Mouse (Mus musculus): ENCODE results near the gene Rxfp2.

Gene Rxfp2

DNA sequence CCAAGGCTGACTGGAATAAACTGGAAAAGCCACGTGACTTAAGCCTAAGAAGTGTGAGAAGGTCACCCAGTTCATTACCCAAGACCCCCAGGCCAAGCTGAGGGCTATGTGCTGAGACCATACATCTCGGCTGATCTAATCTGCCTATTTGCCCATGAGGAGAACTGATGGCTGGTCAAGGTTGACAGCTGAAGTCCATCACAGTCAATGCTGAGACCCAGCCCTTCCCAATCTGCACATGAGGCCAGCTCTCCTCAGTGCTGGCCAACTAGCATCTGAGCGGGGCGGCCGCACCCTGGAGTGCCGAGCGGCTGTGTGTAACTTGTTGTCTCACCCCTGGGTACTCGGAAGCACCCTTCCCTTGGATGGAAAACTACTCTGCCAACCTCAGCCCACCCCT is 17.8 kb downstream of the Rxfp2 start:
- ATAC-seq (ENCODE audit: insufficient number of reproducible peaks, low FRiP score, low TSS enrichment): no peak

DNA sequence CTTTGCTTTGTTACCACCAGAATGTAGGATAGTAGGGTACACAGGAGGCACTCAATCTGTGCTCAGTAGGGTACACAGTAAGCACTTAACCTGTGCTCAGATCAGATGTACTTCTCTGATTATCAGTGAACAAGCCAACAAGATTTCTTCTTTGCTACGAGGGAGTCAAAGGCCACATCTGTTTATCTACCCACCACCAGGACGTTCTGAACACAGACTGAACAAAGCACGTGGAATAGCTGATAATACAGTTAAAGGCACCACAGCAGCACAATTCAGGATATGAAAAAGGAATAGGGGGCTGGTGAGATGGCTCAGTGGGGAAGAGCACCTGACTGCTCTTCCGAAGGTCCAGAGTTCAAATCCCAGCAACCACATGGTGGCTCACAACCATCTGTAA is 18.4 kb downstream of the Rxfp2 start:
- no peak for ATAC-seq (ENCODE audit: insufficient number of reproducible peaks, low FRiP score, low TSS enrichment)

DNA sequence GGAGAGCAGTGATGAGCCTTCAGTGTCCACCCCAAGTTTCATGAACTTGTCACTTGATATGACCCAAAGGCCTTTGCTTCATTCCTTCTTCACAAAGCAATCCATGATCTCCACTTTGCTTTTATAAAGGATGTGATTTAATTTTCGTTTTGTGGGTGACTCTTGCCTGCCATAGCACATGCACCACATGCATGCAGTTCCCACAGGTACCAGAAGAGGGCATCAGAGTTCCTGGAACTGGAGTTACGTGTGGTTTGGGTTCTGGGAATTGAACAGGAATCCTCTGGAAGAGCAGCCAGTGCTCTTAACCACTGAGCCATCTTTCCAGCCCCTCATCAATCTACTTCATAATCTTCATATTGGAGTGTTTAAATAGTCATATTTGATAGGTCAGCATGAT is 26.1 kb downstream of the Rxfp2 start:
- ATAC-seq (ENCODE audit: insufficient number of reproducible peaks, low FRiP score, low TSS enrichment): no peak

DNA sequence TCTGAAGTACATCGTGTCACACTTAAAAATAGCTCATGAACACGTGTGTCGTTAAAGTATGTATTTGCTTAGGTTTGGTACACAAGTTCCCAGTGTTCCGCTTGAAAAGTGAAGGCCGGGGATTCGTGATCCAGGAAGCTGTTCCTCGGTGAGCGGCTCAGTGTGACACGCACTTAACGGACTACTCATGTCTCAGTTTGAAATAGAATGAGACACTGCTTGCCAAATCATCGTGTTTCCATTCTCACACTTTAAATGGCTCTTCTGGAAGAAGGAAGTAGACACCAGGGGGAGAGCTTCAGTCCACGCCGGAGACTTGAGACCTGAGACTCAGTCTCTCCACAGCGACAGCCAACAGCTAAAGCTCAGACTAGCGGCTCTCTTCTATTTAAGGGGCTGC is 28.0 kb downstream of the Rxfp2 start:
- ATAC-seq (ENCODE audit: insufficient number of reproducible peaks, low FRiP score, low TSS enrichment): no peak

DNA sequence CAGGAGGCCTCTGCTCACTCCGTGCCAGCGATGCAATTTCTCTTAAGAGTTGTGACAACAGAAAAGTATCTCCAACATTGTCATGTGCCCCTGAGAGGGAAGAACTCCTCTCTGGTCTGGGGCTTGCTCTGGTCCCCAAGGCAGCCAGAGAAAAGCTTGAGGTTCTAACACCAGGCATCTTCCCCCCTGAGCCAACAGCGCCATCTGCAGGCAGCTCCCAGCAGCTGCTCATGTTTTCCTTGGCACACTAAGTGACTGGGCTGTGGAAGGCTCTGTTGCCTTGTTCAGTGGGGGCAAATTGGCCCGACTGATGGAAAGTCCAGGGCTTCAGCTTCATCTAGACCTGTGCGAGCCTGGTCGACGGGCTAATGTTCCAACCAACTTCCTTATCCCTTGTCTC is 31.5 kb downstream of the Rxfp2 start:
- ATAC-seq (ENCODE audit: insufficient number of reproducible peaks, low FRiP score, low TSS enrichment): no peak

DNA sequence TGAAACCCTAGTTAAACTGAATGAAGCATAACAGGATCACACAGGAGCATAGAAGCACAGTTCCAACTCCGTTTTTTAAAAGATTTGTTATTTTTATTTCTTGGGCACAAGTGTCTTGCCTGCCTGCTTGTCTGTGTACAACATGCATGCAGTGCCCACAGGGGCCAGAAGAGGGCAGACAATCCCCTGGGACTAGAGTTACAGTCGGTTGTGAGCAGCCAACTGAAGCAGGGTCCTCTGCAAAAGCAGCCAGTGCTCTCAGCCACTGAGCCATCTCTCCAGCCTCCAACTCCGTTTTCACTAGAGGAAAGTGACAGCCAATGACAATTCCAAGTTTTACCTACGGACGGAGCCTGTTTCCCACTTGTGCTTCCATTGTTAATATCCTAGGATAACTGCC is 33.4 kb downstream of the Rxfp2 start:
- ATAC-seq (ENCODE audit: insufficient number of reproducible peaks, low FRiP score, low TSS enrichment): no peak

DNA sequence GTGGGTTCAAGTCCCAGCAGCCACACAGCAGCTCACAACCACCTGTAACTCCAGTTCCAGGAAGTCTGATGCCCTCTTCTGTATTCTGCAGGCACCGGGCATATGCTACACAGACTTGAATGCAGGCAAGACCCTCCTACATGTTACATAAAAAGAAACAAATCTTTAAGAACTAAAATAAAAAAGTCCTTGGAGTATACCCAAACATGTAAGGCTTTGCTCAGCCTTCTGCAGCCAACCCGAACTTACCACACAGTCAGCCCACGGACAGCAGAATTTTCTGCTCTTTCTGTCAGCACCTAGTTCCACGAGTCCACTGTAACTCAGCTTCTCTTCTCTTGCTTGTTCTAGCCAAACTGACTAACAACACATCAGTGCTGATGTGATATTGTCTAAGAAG is 34.8 kb downstream of the Rxfp2 start:
- no peak for ATAC-seq (ENCODE audit: insufficient number of reproducible peaks, low FRiP score, low TSS enrichment)

DNA sequence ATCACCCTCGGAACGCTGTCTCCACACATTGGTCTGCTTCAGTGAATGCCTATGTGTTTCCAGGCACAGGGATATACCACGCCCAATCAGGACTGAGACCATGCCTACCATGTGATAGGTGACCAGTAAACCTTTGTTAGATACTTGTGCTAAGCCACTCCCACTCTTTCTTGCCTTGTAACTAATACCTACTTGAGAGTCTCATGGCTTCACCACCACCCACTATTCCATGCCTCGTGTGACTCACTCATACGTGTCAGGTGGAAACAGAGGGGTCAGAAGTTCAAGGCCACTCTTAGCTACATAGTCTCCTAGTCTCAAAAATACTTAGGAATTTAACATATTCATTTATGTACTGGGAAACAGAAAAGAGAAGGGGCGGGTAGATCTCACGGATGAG is 35.5 kb downstream of the Rxfp2 start:
- no peak for ATAC-seq (ENCODE audit: insufficient number of reproducible peaks, low FRiP score, low TSS enrichment)

DNA sequence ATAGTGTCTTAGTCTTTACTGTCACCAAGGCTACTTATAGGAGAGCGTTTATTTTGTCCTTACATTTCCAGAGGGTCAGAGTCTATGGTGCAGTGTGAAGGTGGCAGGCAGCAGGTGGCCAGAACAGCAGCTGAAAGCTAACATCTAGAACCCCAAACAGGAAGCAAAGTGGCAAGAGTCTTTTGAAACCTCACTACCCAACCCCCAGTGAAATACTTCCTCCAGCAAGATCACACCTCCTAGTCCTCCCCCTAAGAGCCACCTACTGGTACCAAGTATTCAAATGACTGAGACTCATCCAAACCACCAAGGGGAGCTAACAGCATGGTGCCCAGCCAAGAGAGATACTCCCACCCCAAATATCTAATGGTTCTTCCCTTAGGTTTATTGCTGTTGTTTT is 36.8 kb downstream of the Rxfp2 start:
- ATAC-seq (ENCODE audit: insufficient number of reproducible peaks, low FRiP score, low TSS enrichment): no peak

DNA sequence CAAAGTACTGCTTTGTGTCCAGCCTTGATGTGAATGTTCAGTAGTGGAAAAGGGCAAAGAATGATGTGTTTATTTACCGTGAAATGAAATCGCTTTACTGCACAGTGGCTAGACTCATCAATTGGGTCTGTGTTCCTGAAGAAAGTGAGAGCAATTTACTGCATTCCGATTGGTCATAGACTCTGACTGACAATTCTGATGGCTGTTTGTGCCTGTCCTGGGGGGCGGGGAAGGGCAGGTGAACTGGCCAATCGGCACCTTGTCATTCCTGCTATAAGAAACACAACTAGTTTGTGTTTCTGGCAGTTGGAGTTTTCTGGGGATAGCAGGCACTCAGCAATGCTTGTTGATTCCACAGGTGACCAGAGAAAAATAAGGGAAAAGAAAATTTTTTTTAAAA is 37.6 kb downstream of the Rxfp2 start:
- no peak for ATAC-seq (ENCODE audit: insufficient number of reproducible peaks, low FRiP score, low TSS enrichment)

DNA sequence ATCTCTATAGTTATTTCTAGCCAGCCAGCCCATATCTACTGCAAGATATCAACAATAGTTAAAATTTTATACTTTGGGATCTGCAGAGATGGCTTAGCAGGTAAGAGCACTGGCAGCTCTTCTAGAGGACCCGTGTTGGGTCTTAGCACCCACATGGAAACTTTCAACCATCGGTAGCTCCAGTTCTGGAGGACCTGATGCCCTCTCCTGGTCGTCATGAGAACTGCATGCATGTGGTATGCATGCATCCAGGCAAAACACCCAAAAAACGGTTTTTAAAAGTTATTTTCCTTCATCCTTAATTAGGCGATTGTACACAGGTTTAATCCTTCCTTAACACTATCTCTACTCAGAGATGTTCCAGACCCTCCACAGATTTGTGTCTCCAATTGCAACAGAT is 40.4 kb downstream of the Rxfp2 start:
- no peak for ATAC-seq (ENCODE audit: insufficient number of reproducible peaks, low FRiP score, low TSS enrichment)

DNA sequence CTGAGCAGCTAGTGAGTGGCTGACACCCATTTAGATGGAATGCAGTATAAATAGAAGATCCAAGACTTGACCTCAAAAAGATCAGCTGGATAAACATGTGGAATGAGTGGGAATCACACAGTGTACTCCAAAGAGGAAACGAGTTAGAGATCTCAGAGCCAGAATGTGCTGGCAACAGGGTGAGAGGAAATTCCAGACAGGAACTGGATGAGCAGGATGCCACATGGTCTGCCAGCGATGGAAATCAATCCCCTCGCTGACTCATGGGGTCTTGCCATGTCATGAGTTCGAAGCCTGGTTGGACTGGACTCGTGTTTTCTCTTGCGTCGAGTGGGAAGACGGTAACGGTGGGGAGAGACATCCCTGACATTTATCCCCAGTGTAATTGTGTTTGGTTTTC is 41.0 kb downstream of the Rxfp2 start:
- no peak for ATAC-seq (ENCODE audit: insufficient number of reproducible peaks, low FRiP score, low TSS enrichment)

DNA sequence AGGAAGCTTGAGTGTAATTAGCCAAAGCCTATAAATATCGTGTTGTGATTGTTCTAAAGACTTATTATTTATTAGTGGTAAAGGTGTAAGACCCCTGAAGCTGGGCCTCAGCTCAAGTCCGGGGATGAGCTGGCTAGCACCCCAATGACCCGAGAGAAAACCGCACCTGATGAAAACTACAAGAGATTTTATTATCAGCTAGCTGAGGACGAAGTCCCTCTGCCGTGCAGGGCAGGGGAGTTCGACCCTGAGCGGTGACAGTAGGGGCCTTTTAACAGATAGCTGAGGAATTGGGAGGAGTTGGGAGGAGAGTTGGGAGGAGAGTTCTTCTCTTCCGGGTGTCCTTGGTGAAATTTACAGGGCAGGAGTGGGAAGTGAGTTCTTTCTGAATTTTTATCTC is 42.6 kb downstream of the Rxfp2 start:
- ATAC-seq (ENCODE audit: insufficient number of reproducible peaks, low FRiP score, low TSS enrichment): no peak

DNA sequence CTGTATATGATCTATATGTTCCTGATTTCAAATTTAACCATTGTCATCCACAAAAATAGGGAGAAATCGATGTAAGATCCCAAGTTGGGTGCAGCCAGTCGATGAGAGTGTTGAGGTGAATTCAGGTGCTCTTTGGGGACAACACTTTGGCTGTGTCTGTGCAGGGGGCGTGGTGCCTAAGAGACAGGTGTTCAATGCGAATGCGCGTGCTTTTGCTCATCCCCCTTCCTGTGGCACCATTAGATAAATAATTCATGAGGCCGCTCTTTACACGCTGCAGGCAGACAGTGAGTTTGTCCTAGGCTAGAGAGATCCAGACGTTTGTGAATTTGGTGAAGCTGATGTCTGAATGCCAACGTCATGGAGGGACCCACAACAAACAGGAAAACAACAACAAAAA is 45.8 kb downstream of the Rxfp2 start:
- ATAC-seq (ENCODE audit: insufficient number of reproducible peaks, low FRiP score, low TSS enrichment): no peak

DNA sequence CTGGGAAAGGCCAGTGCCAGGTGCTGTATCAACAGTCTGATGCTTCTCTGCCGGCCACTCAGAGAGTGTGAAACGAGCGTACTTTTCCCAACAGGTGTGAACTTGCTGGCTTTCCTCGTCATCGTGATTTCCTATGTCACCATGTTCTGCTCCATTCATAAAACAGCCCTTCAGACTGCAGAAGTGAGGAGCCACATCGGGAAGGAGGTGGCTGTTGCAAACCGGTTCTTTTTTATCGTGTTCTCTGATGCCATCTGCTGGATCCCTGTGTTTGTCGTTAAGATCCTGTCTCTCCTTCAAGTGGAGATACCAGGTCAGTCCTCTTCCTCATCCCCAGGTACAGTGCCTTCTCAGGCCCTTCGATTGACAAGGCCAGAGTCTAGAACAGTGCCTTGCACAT is 51.6 kb downstream of the Rxfp2 start:
- no peak for ATAC-seq (ENCODE audit: insufficient number of reproducible peaks, low FRiP score, low TSS enrichment)

DNA sequence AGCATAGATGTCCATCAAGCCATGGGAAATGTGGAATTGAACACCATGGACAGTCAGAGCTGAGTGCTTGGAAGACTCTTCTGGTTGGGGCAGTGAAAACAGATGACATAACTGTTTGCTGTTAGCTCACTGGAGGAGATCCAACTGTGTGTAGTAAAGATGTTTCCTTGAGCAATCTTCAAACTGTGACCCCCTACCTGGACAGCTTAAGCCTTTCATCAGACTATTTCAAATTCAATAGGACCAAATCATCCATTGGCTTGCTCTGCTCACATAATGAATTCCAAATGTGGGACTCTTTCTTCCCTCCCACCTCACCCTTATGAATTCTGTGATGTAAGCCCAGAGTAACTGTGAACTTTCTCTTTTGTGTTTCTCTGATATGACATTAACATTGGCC is 53.3 kb downstream of the Rxfp2 start:
- no peak for ATAC-seq (ENCODE audit: insufficient number of reproducible peaks, low FRiP score, low TSS enrichment)

DNA sequence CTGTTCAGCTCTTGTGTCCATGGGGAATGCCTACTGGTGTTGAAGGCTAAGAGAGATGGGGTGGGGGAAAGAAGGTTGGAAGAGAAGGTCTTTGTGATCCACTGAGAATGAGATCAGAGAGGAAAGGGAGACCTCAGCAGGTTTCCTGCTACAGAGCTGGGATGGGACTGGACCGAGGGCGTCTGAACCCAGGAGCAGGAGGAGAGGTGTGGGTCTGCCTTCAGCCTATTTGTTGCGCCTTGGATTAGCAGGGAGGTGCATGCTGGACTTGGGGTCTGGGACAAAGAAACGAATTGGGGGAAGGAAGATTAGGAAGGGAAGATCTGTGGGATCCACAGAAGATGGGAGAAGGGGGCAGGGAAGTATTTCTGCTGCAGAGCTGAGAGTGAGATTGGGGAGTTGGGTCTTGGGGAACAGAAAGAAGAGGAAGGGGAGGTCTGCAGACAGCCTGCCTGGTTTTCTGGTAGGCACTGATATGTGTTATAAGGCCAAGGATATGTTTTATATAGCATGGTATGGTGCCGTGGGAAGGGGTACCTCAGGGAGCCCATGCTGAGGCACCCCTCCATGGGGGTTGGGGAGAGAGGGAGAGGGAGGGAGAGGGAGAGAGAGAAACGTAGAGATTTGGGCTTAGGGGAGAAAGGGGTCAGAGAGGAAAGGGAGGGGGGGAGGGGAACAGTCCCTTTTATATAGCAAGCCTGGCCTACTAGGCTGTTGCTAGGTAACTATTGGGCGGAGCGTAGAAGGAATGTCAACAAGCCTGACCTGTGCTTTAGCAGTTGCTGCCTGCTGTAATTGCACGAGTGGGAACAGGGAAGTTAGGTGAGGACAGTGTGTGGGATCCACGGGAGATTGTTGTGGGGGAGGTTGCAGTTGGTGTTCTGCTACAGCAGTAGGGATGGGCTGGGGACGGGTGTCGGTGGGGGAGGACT is 61.7 kb downstream of the Rxfp2 start:
- ATAC-seq (ENCODE audit: insufficient number of reproducible peaks, low FRiP score, low TSS enrichment): no peak

DNA sequence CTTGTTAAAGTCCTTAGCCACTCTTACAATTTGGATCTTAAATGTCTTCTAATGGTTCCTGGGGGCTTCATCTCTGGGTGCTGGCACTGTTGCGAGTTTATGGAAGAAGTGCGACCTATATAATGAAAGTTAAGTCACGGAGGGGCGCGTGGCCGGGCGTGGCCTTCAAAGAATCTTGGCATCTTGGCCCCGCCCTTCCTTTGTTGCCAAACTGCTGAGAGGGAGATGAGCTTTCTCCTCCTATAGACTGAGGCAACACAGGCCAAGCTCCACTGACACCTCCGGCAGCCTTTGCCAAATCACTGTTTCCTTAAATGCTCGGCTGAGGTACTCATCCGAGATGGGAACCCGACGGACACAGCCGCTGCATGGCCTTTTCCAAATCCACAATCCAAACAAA is 64.2 kb downstream of the Rxfp2 start:
- ATAC-seq (ENCODE audit: insufficient number of reproducible peaks, low FRiP score, low TSS enrichment): no peak

DNA sequence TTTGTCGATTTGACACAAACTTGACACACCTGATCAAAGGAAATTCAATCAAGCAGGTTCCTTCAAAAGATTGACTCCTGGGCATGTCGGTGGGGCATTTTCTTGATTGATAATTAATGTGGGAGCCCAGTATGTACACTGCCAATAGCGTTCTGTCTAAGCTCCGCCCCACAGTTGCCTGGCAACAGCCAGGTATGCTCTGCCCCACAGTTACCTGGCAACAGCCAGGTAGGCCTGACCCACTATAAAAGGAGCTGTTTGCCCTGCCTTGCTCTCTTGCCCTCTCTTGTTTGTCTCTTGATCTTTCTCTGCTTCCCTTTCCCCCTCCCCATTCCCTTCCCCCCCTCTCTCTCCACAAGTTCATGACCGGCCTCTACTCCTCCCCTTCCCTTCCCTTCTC is 64.7 kb downstream of the Rxfp2 start:
- no peak for ATAC-seq (ENCODE audit: insufficient number of reproducible peaks, low FRiP score, low TSS enrichment)

DNA sequence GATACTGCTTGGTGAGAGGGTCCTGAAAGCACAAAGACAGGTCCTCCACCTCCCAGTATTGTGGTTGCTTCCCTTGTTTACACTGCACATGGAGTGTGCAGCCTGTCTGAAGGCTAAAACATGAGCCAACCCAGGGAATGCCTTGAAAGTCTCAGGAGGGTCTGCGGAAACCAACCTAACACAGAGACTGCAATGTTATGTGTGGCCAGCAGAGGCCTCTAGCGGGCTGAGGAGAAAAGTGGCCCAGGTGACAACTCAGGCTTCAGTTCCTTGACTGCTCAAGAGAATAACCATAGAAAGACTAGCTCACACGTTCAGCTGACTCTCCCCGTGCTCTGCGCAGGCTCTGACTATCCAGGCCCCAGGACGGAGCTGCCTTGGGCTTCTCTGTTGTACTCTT is 79.1 kb downstream of the Rxfp2 start:
- peak; percentile 72 for ATAC-seq (ENCODE audit: insufficient number of reproducible peaks, low FRiP score, low TSS enrichment)

DNA sequence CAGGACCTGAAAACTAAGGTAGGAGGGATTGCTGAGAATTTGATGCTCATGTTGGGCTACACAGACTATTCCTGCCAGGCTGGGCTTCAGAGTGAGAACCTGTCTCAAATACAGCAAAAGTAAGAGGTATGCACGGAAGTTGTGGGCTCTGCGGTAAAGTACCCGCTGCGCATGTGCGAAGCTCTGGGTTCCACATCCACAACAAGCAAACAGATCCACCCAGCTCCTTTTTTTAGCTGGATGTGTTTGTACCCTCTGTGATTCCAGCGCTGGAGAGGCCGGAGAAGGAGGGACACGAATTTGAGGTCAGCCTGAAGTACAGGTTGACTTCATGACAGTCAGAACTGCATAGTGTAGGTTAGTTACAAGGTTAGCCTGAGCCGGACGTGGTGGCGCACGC is 80.3 kb downstream of the Rxfp2 start:
- no peak for ATAC-seq (ENCODE audit: insufficient number of reproducible peaks, low FRiP score, low TSS enrichment)

DNA sequence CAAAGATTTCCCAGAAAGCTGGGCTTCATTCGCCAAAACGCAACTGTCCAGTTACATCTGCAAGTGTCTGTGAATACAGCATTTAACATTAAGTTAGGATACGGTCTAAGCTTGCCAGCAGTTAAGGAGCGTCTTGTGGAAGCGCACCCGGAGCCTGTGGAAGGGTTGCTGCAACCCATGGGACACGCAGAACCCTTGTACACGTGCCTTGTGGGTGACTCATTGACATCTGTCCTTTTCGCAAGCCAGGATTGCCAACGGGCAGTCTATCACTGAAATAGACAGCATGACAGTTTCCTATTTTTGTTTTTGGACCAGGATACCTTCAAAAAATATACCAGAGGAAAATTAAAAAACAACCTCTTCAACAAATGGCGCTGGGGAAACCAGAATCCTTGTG is 83.3 kb downstream of the Rxfp2 start:
- ATAC-seq (ENCODE audit: insufficient number of reproducible peaks, low FRiP score, low TSS enrichment): no peak

DNA sequence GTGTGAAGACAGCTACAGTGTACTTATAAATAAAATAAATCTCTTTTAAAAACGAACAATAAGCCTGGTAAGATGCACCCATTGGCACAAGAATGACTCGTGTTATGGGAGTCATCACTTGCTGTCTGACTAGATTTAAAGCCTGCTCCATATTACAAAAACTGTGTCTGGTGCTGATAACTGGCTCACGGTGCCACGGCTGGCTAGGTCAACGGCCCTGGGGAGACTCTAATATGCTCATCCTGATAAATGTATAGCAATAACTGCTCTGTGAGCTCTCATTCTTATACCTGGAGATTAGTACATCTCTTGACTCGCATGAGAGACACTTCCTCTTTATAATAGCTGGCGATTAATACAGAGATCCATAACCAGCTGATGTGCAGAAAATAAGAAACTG is 87.9 kb downstream of the Rxfp2 start:
- ATAC-seq (ENCODE audit: insufficient number of reproducible peaks, low FRiP score, low TSS enrichment): no peak
